Mouse (Mus musculus) testis, adult 2 months (tissue): ENCODE data around the gene Sub1.

Experiments used
- CTCF ChIP-seq: fragments of 200-500 bp; IDR thresholded peaks from 2 replicates; pipeline ENCODE4 v1.5.1; 2012; ENCODE audit warnings: low read depth, mild to moderate bottlenecking, inconsistent platforms, low read length, moderate library complexity; ENCODE audit not compliant: control insufficient read depth, insufficient read depth, insufficient replicate concordance
- POLR2A ChIP-seq: fragments of 200-500 bp; IDR thresholded peaks from 2 replicates; pipeline ENCODE4 v1.6.1; 2012; ENCODE audit warnings: low read depth, mild to moderate bottlenecking, inconsistent platforms, low read length, moderate library complexity; ENCODE audit not compliant: control insufficient read depth

- TF ChIP-seq CTCF = no peak
- no peak for TF ChIP-seq POLR2A
These were observed 20.9 kb downstream of the Sub1 start for GRCm38 (mm10) chr15:11975836-11976235.
